Comparison of ENCODE assay signal across 10 mouse cellular contexts in genomic region chr12:16185976-16186515, GRCm38 (mm10).
DNase-seq lines count a peak whose midpoint lies in the region; ATAC-seq lines count a peak whose summit lies in the region.
"Had no signal": no experiment of that assay in that cellular context is flagged by ENCODE, and none has a peak within 500 bp of the region (broad histone marks: within the 10 kb centered on the region; RNA-seq: fewer than 3 reads in every experiment).

No protein-coding gene starts in this region.

- 0 out of 2 replicates have a peak, but pooled peaks cover 7% of the 10 kb centered on the region for H3K4me1 ChIP-seq in hindbrain, embryonic 15.5 days (replicated peaks)
- peaks cover 16% of the 10 kb centered on the region; the same call in 1 of the 2 replicates for H3K4me1 ChIP-seq in hindbrain, embryonic 13.5 days (replicated peaks)
- peaks cover 19% of the 10 kb centered on the region for H3K4me1 ChIP-seq in liver, embryonic 12.5 days

- no peak overlapping the region for H3K27ac ChIP-seq in hindbrain, embryonic 15.5 days (replicated peaks)
- no peak overlapping the region for H3K27ac ChIP-seq in hindbrain, embryonic 13.5 days
- H3K27ac ChIP-seq in liver, embryonic 12.5 days, result no peak overlapping the region

- no peaks in the 10 kb centered on the region for H3K36me3 ChIP-seq in hindbrain, embryonic 15.5 days
- no peaks in the 10 kb centered on the region for H3K36me3 ChIP-seq in hindbrain, embryonic 13.5 days
- no peaks in the 10 kb centered on the region for H3K36me3 ChIP-seq in liver, embryonic 12.5 days

- ATAC-seq in hindbrain, embryonic 15.5 days (ENCODE audit: low FRiP score, low read depth), result 0 out of 2 replicates have a peak, but pooled peaks have one; percentile 19
- no peak for ATAC-seq in hindbrain, embryonic 13.5 days (ENCODE audit: low FRiP score)
- ATAC-seq in common myeloid progenitor, adult 5-6 weeks (replicated peaks; ENCODE audit: low read depth, poor library complexity, severe bottlenecking), result peak; percentile 10; the same call in 1 of the 2 replicates
- ATAC-seq in liver, embryonic 12.5 days, result no peak

- H3K4me3 ChIP-seq in hindbrain, embryonic 15.5 days, result no peak overlapping the region
- H3K4me3 ChIP-seq in hindbrain, embryonic 13.5 days, result no peak overlapping the region
- no peak overlapping the region for H3K4me3 ChIP-seq in liver, embryonic 12.5 days

- H3K9me3 ChIP-seq in hindbrain, embryonic 15.5 days, result no peaks in the 10 kb centered on the region
- no peaks in the 10 kb centered on the region for H3K9me3 ChIP-seq in hindbrain, embryonic 13.5 days
- H3K9me3 ChIP-seq in liver, embryonic 12.5 days (replicated peaks), result no peaks in the 10 kb centered on the region

- H3K4me2 ChIP-seq in hindbrain, embryonic 15.5 days, result peak overlapping the region; percentile 1; the same call in 1 of the 2 replicates
- no peak overlapping the region for H3K4me2 ChIP-seq in hindbrain, embryonic 13.5 days
- peak overlapping the region; percentile 46 for H3K4me2 ChIP-seq in liver, embryonic 12.5 days

- H3K27me3 ChIP-seq in hindbrain, embryonic 15.5 days, result no peaks in the 10 kb centered on the region
- no peaks in the 10 kb centered on the region for H3K27me3 ChIP-seq in hindbrain, embryonic 13.5 days
- no peaks in the 10 kb centered on the region; the same call in 1 of the 2 replicates for H3K27me3 ChIP-seq in liver, embryonic 12.5 days (replicated peaks)

- DNase-seq in CD4-positive helper T cell, adult 2 months (ENCODE audit: low read depth, low spot score), result peak; percentile 16
- no peak for DNase-seq in urinary bladder, adult 18-20 months (ENCODE audit: low spot score in 2 of 2)
- no peak for DNase-seq in cerebellum, adult 18-20 months
- DNase-seq in urinary bladder, adult 2 months (ENCODE audit: low spot score), result no peak
- DNase-seq: adrenal gland, adult 2 months; cerebellum, adult 9-11 months had no signal

- 49% methylated on average over 12 of the region's 12 CpGs for WGBS in hindbrain, embryonic 15.5 days
- WGBS in hindbrain, embryonic 13.5 days, result 56% methylated on average over 12 of the region's 12 CpGs
- WGBS in liver, embryonic 12.5 days (ENCODE audit: insufficient replicate concordance), result 27% methylated on average over 12 of the region's 12 CpGs

- H3K9ac ChIP-seq in hindbrain, embryonic 15.5 days, result no peak overlapping the region
- H3K9ac ChIP-seq in hindbrain, embryonic 13.5 days, result no peak overlapping the region
- no peak overlapping the region for H3K9ac ChIP-seq in liver, embryonic 12.5 days

Comparison
In these comparisons a context has a peak if more than half of its experiments do, and no peak if none do; other contexts are left out.
1. ATAC-seq: peak in hindbrain, embryonic 15.5 days (single experiment) and common myeloid progenitor, adult 5-6 weeks (single experiment); none in hindbrain, embryonic 13.5 days (single experiment) and liver, embryonic 12.5 days (single experiment).